Mouse (Mus musculus): ENCODE measurements around the gene Cd86.

GRCm38 (mm10) chr16:36642696-36643046 lies 23.2 kb downstream of the Cd86 start:
- no peak for TF ChIP-seq POLR2A (IDR thresholded peaks at IDR 0.05; ENCODE audit: insufficient read depth, low read depth, low read length)
- no peak for TF ChIP-seq CTCF (IDR thresholded peaks at IDR 0.05; ENCODE audit: insufficient read depth, low read depth, low read length)

All from olfactory bulb, adult 2 months (tissue).